Mouse (Mus musculus) cerebellum, adult 11-12 months (tissue): ENCODE measurements around the gene Enpp1.
"Not testable (repeated sequence)": the region's sequence is repeated elsewhere in the genome, so short reads cannot be mapped to it uniquely, and the experiment has no call there.

Source experiments
- DNase-seq: peaks from one replicate; pipeline ENCODE4 v3.0.0; 2022

Enpp1 gene

DNA sequence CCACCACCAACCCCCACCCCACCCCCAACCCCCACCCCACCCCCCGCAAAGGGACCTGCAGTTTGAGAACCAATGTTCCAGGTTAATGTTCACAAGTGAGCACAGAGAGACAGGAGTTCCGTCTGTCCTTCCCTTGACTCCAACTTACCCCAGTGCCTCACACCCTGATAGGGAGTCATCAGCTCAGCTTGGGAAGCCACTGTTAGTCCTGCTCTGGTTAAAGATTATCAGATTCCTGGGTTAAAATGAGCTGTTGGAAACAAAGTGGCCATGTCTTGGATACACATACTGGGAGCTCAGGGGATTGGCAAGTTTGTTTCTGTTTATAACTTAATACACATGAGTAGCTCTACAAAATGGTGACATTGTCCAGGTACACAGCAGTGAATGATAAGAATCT lies 75.0 kb downstream of the Enpp1 start:
- no peak for DNase-seq

- no peak for DNase-seq
These were observed 76.1 kb downstream of the Enpp1 start for GRCm38 (mm10) chr10:24635884-24636283.

DNA sequence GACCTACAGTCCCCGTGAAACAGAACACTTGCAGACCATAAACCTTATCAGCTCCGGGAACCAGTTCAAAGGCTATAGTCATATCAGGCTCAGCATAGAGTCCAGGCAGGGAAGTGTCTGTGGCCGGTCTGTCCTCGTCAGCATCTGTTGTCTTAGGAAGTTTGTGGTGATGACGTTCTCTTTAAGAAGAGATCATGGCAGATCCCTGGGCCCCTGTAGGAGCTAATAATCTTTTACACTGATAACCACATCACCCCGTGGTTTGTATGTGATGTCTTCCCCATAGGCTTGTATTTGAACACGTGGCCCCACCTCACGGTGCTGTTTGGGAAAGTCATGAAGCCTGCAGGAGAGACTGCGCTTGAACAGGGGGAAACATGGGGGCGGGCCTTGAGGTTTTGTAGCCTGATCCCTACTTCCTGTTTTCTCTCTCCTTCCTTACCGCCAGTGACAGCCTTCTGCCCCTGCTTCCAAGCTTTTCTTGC lies 76.6 kb downstream of the Enpp1 start:
- no peak for DNase-seq

- DNase-seq: no peak
These were observed 77.7 kb downstream of the Enpp1 start for GRCm38 (mm10) chr10:24634288-24634687.

GRCm38 (mm10) chr10:24631122-24631521 lies 80.8 kb downstream of the Enpp1 start:
- DNase-seq: no peak

- no peak for DNase-seq
These were observed 81.4 kb downstream of the Enpp1 start for GRCm38 (mm10) chr10:24630469-24631081.

DNA sequence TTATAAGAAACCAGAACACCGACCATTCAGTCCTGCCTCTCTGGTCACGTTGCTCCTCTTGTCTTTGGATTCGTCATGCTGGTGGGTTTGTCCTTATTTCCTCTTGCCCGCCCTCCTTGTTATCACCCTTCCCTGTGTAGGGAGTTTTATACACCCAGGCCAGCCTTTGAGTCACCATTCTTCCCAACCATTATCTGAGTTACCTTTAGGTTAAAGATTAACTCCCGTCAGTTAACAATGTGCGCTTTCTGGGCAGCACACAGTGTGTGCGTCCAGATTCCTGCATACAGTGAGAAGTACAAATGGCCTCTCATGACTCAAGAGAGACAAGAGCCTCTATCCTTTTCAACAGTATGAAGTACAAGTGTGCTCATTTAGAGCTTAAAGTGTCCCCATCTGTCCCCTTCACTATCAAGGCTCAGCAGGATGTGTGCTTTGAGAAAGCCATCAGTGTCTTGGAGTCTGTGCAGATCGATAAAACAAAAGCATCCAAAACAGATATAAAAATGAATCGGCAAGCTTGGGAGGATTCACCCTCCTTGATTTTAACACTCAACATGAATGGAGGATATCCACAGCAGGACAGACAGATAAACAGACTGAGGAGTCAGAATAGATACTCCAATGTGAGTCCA lies 82.8 kb downstream of the Enpp1 start:
- no peak for DNase-seq

- DNase-seq: no peak
These were observed 83.5 kb downstream of the Enpp1 start for GRCm38 (mm10) chr10:24628466-24628865.

- DNase-seq: no peak
These were observed 84.7 kb downstream of the Enpp1 start for GRCm38 (mm10) chr10:24627262-24627661.

- peak; percentile 12 for DNase-seq
These were observed 86.8 kb downstream of the Enpp1 start for GRCm38 (mm10) chr10:24625060-24625701.

- DNase-seq: no peak
These were observed 89.4 kb downstream of the Enpp1 start for GRCm38 (mm10) chr10:24622586-24622985.

DNA sequence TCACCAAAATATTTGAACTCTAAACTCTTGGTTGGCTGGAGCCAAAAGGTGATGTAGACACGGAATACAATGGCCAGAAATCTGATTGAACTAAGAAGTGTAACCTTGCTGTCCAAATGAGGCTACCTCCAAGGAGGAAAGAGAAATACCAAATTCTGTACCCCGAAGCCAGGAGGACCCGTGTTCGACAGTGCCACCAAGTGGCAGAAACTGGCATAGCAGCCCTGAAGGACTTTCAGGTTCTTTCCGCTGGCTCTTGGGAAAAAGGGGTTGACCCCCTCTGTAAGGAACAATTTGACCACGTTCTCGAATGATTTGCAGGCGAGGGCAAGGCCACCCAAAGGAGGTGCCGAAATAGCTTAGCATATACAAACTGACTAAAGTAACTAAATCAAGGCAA lies 90.4 kb downstream of the Enpp1 start:
- no peak for DNase-seq

DNA sequence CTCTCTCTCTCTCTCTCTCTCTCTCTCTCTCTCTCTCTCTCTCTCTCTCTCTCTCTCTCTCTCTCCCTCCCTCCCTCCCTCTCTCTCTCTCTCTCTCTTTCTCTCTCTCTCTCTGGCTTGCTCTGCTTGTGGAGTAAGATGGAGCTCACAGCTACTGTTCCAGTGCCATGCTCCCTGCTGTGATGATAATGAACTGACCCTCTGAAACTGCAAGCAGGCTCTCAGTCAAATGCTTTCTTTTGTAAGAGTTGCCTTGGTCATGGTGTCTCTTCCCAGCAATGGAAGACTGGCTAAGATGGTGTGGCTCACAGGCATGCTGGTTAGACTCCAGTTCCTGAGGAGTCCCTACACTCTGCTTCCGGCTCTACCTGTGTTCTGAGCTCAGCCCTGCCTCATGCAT lies 95.4 kb downstream of the Enpp1 start:
- DNase-seq: not testable (repeated sequence)

DNA sequence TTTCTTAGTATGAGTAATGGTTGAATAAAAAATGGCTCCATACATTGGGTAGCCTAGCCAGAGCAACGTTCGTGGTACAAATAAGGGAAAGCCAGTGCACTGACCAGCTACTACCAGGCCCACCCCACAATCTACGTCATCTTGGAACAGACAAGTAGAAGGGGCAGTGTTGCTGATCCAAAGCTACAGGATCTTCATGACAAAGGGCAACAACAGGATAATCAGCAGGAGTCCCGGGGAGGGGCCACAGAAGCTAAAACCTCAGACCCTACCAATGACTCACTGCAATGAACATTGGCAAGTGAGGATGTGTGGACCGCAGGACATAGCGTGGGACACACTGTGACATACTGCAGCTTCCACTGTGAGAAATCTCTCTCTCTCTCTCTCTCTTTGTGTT lies 96.2 kb downstream of the Enpp1 start:
- no peak for DNase-seq

DNA sequence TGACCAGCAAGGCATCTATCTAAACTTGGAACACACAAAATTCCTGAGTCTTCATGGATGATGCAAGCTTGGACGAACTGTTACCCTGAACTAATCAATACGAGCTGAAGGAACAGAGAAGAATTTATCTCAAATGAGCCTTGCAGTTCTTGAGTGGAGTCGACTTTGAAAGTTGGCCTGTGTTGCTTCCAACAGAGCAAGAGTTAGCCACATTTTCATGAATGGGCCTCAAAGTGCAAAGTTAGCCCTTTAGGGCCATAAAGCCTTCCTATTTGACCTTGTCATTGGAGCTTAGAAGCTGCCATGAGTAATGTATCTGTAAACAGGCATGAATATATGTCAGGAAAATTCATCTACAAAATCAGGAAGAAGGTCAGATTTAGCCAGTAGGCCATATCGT lies 97.2 kb downstream of the Enpp1 start:
- no peak for DNase-seq

DNA sequence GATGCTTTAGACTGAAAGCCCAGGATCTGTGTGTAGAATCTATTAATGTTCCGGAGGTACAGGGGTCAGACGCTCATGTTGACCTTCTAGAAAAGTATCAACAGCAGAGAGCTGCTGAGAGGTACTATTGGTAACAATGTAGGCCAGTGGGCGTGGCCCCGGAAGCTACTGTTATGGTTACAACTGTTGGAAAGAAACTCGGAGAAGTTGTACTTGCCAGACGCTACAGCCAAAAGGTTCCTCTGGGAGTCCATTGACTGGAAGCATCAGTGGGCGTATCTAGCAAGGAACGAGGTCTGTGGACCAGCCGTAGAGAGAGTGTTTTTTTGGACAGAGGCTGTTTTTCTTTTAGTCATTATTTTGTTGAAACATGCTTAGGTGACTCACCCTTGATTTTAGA lies 102.2 kb downstream of the Enpp1 start:
- no peak for DNase-seq

DNA sequence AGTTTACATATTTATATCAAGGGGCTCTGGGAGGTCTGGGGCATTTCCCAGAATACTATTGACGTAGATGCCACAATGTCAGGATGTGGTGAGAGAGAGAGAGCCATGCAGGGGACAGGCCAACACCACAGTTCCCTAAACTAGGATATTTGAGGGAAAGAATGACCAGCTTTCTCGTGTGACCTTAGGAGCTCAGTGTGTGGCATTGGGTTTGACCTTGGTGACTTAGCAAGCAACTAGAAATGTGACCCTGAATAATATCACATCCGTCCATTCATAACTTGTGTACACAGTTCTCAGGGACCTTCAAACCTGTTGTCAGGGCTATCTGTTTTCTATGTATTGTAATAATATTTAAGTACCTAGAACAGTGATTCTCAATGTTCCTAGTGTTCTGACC lies 102.8 kb downstream of the Enpp1 start:
- no peak for DNase-seq

DNA sequence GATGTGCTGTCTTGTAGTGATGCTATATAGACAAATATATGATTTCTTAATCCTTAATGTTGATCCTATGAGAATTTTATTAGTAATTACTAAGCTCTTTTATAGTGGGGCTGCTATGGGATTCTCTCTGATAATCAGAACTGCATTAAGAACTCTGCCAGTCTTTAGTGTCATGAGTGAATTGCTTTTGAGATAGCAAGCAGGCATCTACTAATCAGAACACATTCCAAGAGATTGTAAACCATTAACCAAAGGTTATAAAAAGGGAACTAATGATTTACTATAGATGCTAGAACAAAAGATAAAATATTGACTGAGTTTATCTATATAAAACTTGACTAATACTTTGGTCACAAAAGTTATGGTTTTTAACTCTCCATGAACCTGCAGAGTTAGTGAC lies 108.2 kb downstream of the Enpp1 start:
- no peak for DNase-seq

DNA sequence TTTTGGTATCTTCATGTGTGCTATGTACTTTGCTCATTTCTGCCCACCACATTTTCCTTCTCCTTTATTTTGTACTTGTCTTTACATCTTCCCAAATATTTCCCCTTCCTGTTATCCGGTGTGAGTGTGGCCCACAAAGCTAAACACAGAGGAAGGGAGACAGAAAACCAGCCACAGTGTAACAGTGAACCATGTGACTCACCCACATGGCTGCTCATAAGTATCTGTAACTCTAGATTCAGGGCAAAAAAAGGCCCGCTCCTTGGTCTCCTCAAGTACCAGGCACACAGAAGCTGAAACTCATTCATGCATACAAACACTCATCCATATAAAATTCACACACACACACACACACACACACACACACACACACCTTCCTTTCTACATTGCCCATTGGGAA lies 108.9 kb downstream of the Enpp1 start:
- no peak for DNase-seq

GRCm38 (mm10) chr10:24599802-24600201 lies 112.2 kb downstream of the Enpp1 start:
- DNase-seq: no peak

- no peak for DNase-seq
These were observed 113.3 kb downstream of the Enpp1 start for GRCm38 (mm10) chr10:24598693-24599092.

- no peak for DNase-seq
These were observed 114.2 kb downstream of the Enpp1 start for GRCm38 (mm10) chr10:24597789-24598188.

GRCm38 (mm10) chr10:24596869-24597339 lies 115.1 kb downstream of the Enpp1 start:
- no peak for DNase-seq
